Mouse (Mus musculus) spleen, adult 2 months (tissue): ENCODE results near the gene Enpp7.

Experiments
- CTCF ChIP-seq: fragments of 200-500 bp; IDR thresholded peaks from 2 replicates; pipeline ENCODE4 v1.5.1; 2011; ENCODE audit warnings: mild to moderate bottlenecking, inconsistent platforms; ENCODE audit not compliant: insufficient read depth, insufficient read length, insufficient replicate concordance; ENCODE audit errors: extremely low read depth
- POLR2A ChIP-seq: fragments of 200-500 bp; IDR thresholded peaks from 2 replicates; pipeline ENCODE4 v1.6.1; 2011; ENCODE audit warnings: low read depth, low read length, inconsistent platforms

- no peak for TF ChIP-seq POLR2A
- TF ChIP-seq CTCF, result no peak
Measured at GRCm38 (mm10) chr11:118945868-118946267, 42.1 kb upstream of the Enpp7 start.
